ENCODE assay signal across 16 mouse cellular contexts in genomic region chr2:171453241-171453640, GRCm38 (mm10).
DNase-seq lines count a peak whose midpoint lies in the region; ATAC-seq lines count a peak whose summit lies in the region.
"Had no signal": no experiment of that assay in that cellular context is flagged by ENCODE, and none has a peak within 500 bp of the region (broad histone marks: within the 10 kb centered on the region; RNA-seq: fewer than 3 reads in every experiment).

No protein-coding gene starts in this region.

- H3K27ac ChIP-seq in hindbrain, embryonic 14.5 days, result peak overlapping the region; percentile 41; the same call in 1 of the 2 replicates
- no peak overlapping the region for H3K27ac ChIP-seq in hindbrain, embryonic 10.5 days
- H3K27ac ChIP-seq in midbrain, embryonic 16.5 days (ENCODE audit: low read length), result no peak overlapping the region
- H3K27ac ChIP-seq in midbrain, embryonic 11.5 days (ENCODE audit: low read depth, low read length), result no peak overlapping the region
- peak overlapping the region; percentile 59; the same call in 1 of the 2 replicates for H3K27ac ChIP-seq in forebrain, embryonic 15.5 days (replicated peaks)
- H3K27ac ChIP-seq: liver, embryonic 15.5 days had no signal

- H3K4me2 ChIP-seq in hindbrain, embryonic 14.5 days (replicated peaks), result no peak overlapping the region
- no peak overlapping the region for H3K4me2 ChIP-seq in midbrain, embryonic 16.5 days (ENCODE audit: low read length)
- H3K4me2 ChIP-seq in midbrain, embryonic 11.5 days, result no peak overlapping the region
- no peak overlapping the region for H3K4me2 ChIP-seq in forebrain, embryonic 15.5 days (replicated peaks)
- H3K4me2 ChIP-seq: heart, embryonic 11.5 days; liver, embryonic 15.5 days had no signal

- no peaks in the 10 kb centered on the region for H3K36me3 ChIP-seq in hindbrain, embryonic 14.5 days (replicated peaks; ENCODE audit: control insufficient read depth, insufficient read depth)
- H3K36me3 ChIP-seq in hindbrain, embryonic 10.5 days, result no peaks in the 10 kb centered on the region
- H3K36me3 ChIP-seq in midbrain, embryonic 16.5 days (ENCODE audit: control insufficient read depth, insufficient read depth, low read length), result no peaks in the 10 kb centered on the region
- no peaks in the 10 kb centered on the region for H3K36me3 ChIP-seq in midbrain, embryonic 11.5 days (ENCODE audit: control insufficient read depth, insufficient read depth, low read length)
- H3K36me3 ChIP-seq in forebrain, embryonic 15.5 days, result no peaks in the 10 kb centered on the region
- H3K36me3 ChIP-seq: liver, embryonic 15.5 days had no signal

- H3K27me3 ChIP-seq in hindbrain, embryonic 14.5 days (ENCODE audit: control insufficient read depth, insufficient read depth, low read length), result no peaks in the 10 kb centered on the region
- H3K27me3 ChIP-seq in hindbrain, embryonic 10.5 days (ENCODE audit: insufficient read depth, poor library complexity, severe bottlenecking), result no peaks in the 10 kb centered on the region
- H3K27me3 ChIP-seq in midbrain, embryonic 16.5 days (ENCODE audit: control insufficient read depth, insufficient read depth, low read depth, low read length), result no peaks in the 10 kb centered on the region
- H3K27me3 ChIP-seq in midbrain, embryonic 11.5 days (ENCODE audit: control insufficient read depth, insufficient read depth, low read length), result no peaks in the 10 kb centered on the region
- H3K27me3 ChIP-seq in forebrain, embryonic 15.5 days, result no peaks in the 10 kb centered on the region
- H3K27me3 ChIP-seq: liver, embryonic 15.5 days had no signal

- no peak for ATAC-seq in hindbrain, embryonic 14.5 days (ENCODE audit: low FRiP score)
- 0 out of 2 replicates have a peak, but pooled peaks have one; percentile 51 for ATAC-seq in midbrain, embryonic 16.5 days
- ATAC-seq in midbrain, embryonic 11.5 days (ENCODE audit: low FRiP score), result no peak
- peak; percentile 74 for ATAC-seq in forebrain, embryonic 15.5 days (replicated peaks)
- ATAC-seq: activated CD4-positive, CD25-positive, alpha-beta regulatory T cell, adult 4 months; CD4-positive, CD25-positive, alpha-beta regulatory T cell, adult 4 months had no signal

- no peak overlapping the region for H3K4me3 ChIP-seq in hindbrain, embryonic 14.5 days (replicated peaks; ENCODE audit: low read length)
- H3K4me3 ChIP-seq in hindbrain, embryonic 10.5 days, result no peak overlapping the region
- H3K4me3 ChIP-seq in midbrain, embryonic 16.5 days (ENCODE audit: low read depth, low read length), result no peak overlapping the region
- no peak overlapping the region for H3K4me3 ChIP-seq in midbrain, embryonic 11.5 days (ENCODE audit: low read depth, low read length)
- H3K4me3 ChIP-seq in forebrain, embryonic 15.5 days, result no peak overlapping the region
- H3K4me3 ChIP-seq: liver, embryonic 15.5 days had no signal

- no peaks in the 10 kb centered on the region for H3K9me3 ChIP-seq in hindbrain, embryonic 14.5 days (ENCODE audit: control insufficient read depth, low read length)
- H3K9me3 ChIP-seq in hindbrain, embryonic 10.5 days, result peaks cover 3% of the 10 kb centered on the region; the same call in 1 of the 2 replicates
- H3K9me3 ChIP-seq in midbrain, embryonic 16.5 days (replicated peaks; ENCODE audit: control insufficient read depth, low read length, poor library complexity, severe bottlenecking), result no peaks in the 10 kb centered on the region
- no peaks in the 10 kb centered on the region; the same call in 1 of the 2 replicates for H3K9me3 ChIP-seq in midbrain, embryonic 11.5 days (ENCODE audit: control insufficient read depth, low read length)
- H3K9me3 ChIP-seq in forebrain, embryonic 15.5 days, result no peaks in the 10 kb centered on the region

- no peak overlapping the region for H3K9ac ChIP-seq in hindbrain, embryonic 14.5 days
- no peak overlapping the region for H3K9ac ChIP-seq in midbrain, embryonic 16.5 days (ENCODE audit: low read depth, low read length)
- no peak overlapping the region for H3K9ac ChIP-seq in midbrain, embryonic 11.5 days (ENCODE audit: low read length)
- H3K9ac ChIP-seq in forebrain, embryonic 15.5 days (replicated peaks), result 0 out of 2 replicates have a peak overlapping the region, but pooled peaks have one; percentile 8
- H3K9ac ChIP-seq: liver, embryonic 15.5 days had no signal

- peak; percentile 37 for DNase-seq in hindbrain, embryonic 14.5 days (ENCODE audit: low spot score)
- no peak for DNase-seq in hindbrain, embryonic 10.5 days (ENCODE audit: low spot score)
- no peak for DNase-seq in midbrain, embryonic 11.5 days (ENCODE audit: low spot score, missing footprints)
- DNase-seq in right cerebral cortex, postnatal 14 days, result peak; percentile 4
- DNase-seq in lung, adult 18-20 months, result no peak
- DNase-seq: cerebellum, adult 8-10 months; embryo, embryonic 11 days; gastrocnemius, postnatal 10 days; kidney, adult 8-10 months; lung, postnatal 36 days had no signal

- H3K4me1 ChIP-seq in hindbrain, embryonic 14.5 days (replicated peaks; ENCODE audit: control insufficient read depth, insufficient read depth, low read length), result no peaks in the 10 kb centered on the region
- H3K4me1 ChIP-seq in hindbrain, embryonic 10.5 days (replicated peaks), result no peaks in the 10 kb centered on the region
- H3K4me1 ChIP-seq in midbrain, embryonic 16.5 days (ENCODE audit: control insufficient read depth, insufficient read depth, low read length), result no peaks in the 10 kb centered on the region
- H3K4me1 ChIP-seq in midbrain, embryonic 11.5 days (ENCODE audit: control insufficient read depth, insufficient read depth, low read length), result no peaks in the 10 kb centered on the region; the same call in 1 of the 2 replicates
- H3K4me1 ChIP-seq in forebrain, embryonic 15.5 days, result peaks cover 8% of the 10 kb centered on the region
- H3K4me1 ChIP-seq: liver, embryonic 15.5 days had no signal

- 64% methylated on average over 9 of the region's 9 CpGs for whole genome bisulfite sequencing in hindbrain, embryonic 14.5 days
- WGBS in hindbrain, embryonic 10.5 days, result 80% methylated on average over 9 of the region's 9 CpGs
- WGBS in midbrain, embryonic 16.5 days, result 51% methylated on average over 9 of the region's 9 CpGs
- 82% methylated on average over 9 of the region's 9 CpGs for WGBS in midbrain, embryonic 11.5 days
- WGBS in forebrain, embryonic 15.5 days, result 24% methylated on average over 9 of the region's 9 CpGs

Comparison
In these comparisons a context has a peak if more than half of its experiments do, and no peak if none do; other contexts are left out.
1. ATAC-seq: peak in midbrain, embryonic 16.5 days (single experiment) and forebrain, embryonic 15.5 days (single experiment); none in hindbrain, embryonic 14.5 days (single experiment) and midbrain, embryonic 11.5 days (single experiment).
2. DNase-seq: peak in hindbrain, embryonic 14.5 days (single experiment) and right cerebral cortex, postnatal 14 days (single experiment); none in hindbrain, embryonic 10.5 days (single experiment), midbrain, embryonic 11.5 days (single experiment) and lung, adult 18-20 months (0 of 2).
3. H3K27ac ChIP-seq: peak in hindbrain, embryonic 14.5 days (single experiment) and forebrain, embryonic 15.5 days (single experiment); none in hindbrain, embryonic 10.5 days (single experiment), midbrain, embryonic 16.5 days (single experiment) and midbrain, embryonic 11.5 days (single experiment).